In genomic region chr17:57031661-57032420, GRCm38 (mm10) we compare ENCODE assay signal across 8 mouse cellular contexts. TPM values are rescaled to one million over a fixed set of nuclear protein-coding genes. Genes with fewer than 3 reads are reported as not detected.
DNase-seq lines count a peak whose midpoint lies in the region; ATAC-seq and TF ChIP-seq lines count a peak whose summit lies in the region.

No protein-coding gene starts in this region.

- peak overlapping the region; percentile 100 for H3K9ac ChIP-seq in kidney, embryonic 14.5 days (ENCODE audit: low read depth, low read length)
- H3K9ac ChIP-seq in limb, embryonic 15.5 days = peak overlapping the region; percentile 35; the same call in 1 of the 2 replicates

- no peaks in the 10 kb centered on the region for H3K9me3 ChIP-seq in kidney, embryonic 14.5 days (ENCODE audit: control insufficient read depth, low read length)
- H3K9me3 ChIP-seq in limb, embryonic 15.5 days = no peaks in the 10 kb centered on the region

- WGBS in kidney, embryonic 14.5 days = under 1% methylated on average over 38 of the region's 38 CpGs
- 2% methylated on average over 38 of the region's 38 CpGs for WGBS in limb, embryonic 15.5 days

- peaks cover 14% of the 10 kb centered on the region for H3K4me1 ChIP-seq in bone marrow macrophage, adult 2 months (ENCODE audit: control insufficient read depth, insufficient read depth, low read length)
- H3K4me1 ChIP-seq in embryonic fibroblast, embryonic 13.5 days (ENCODE audit: control insufficient read depth, insufficient read depth, low read length) = peaks cover 2% of the 10 kb centered on the region; the same call in 1 of the 2 replicates
- H3K4me1 ChIP-seq in kidney, embryonic 14.5 days (ENCODE audit: control insufficient read depth, insufficient read depth, low read length) = peaks cover 15% of the 10 kb centered on the region
- H3K4me1 ChIP-seq in limb, embryonic 15.5 days = peaks cover 16% of the 10 kb centered on the region

- no peaks in the 10 kb centered on the region for H3K27me3 ChIP-seq in kidney, embryonic 14.5 days (ENCODE audit: control insufficient read depth, insufficient read depth, low read length)
- H3K27me3 ChIP-seq in limb, embryonic 15.5 days = no peaks in the 10 kb centered on the region

- DNase-seq in B cell, adult 2 months = peak; percentile 98 to 99
- DNase-seq in heart, adult 9 months (ENCODE audit: low spot score in 2 of 2) = peak; percentile 100
- peak; percentile 99 to 100 for DNase-seq in monocyte, adult 2 months (ENCODE audit: low read depth in 1 of 2, low spot score in 2 of 2)
- DNase-seq in spleen, postnatal 36 days (ENCODE audit: low spot score in 2 of 2) = peak; percentile 100

- H3K4me3 ChIP-seq in bone marrow macrophage, adult 2 months (ENCODE audit: insufficient read depth, low read length) = peak overlapping the region; percentile 61
- peak overlapping the region; percentile 13 for H3K4me3 ChIP-seq in embryonic fibroblast, embryonic 13.5 days (ENCODE audit: insufficient read depth, low read length)
- H3K4me3 ChIP-seq in kidney, embryonic 14.5 days (ENCODE audit: low read length) = peak overlapping the region; percentile 71
- H3K4me3 ChIP-seq in limb, embryonic 15.5 days = peak overlapping the region; percentile 96

- peak overlapping the region; percentile 78 for H3K27ac ChIP-seq in bone marrow macrophage, adult 2 months (ENCODE audit: insufficient read depth, low read depth, low read length)
- peak overlapping the region; percentile 60 for H3K27ac ChIP-seq in embryonic fibroblast, embryonic 13.5 days (ENCODE audit: insufficient read depth, low read length)
- H3K27ac ChIP-seq in kidney, embryonic 14.5 days (ENCODE audit: low read depth, low read length) = peak overlapping the region; percentile 82
- peak overlapping the region; percentile 93 for H3K27ac ChIP-seq in limb, embryonic 15.5 days

- peak; percentile 96 for ATAC-seq in kidney, embryonic 14.5 days (ENCODE audit: low FRiP score, low TSS enrichment)
- peak; percentile 99 for ATAC-seq in limb, embryonic 15.5 days (ENCODE audit: insufficient number of reproducible peaks, low FRiP score, low TSS enrichment, low read depth)

- TF ChIP-seq CTCF in bone marrow macrophage, adult 2 months (IDR thresholded peaks at IDR 0.05; ENCODE audit: low read depth, low read length) = no peak
- no peak for TF ChIP-seq CTCF in embryonic fibroblast, embryonic 13.5 days (IDR thresholded peaks at IDR 0.05; ENCODE audit: borderline replicate concordance, insufficient read depth, low read length)

- H3K36me3 ChIP-seq in kidney, embryonic 14.5 days (ENCODE audit: control insufficient read depth, insufficient read depth, low read length) = peaks cover 23% of the 10 kb centered on the region
- peaks cover 20% of the 10 kb centered on the region for H3K36me3 ChIP-seq in limb, embryonic 15.5 days

- TF ChIP-seq POLR2A in bone marrow macrophage, adult 2 months (IDR thresholded peaks at IDR 0.05; ENCODE audit: borderline replicate concordance, low read depth, low read length) = no peak
- TF ChIP-seq POLR2A in embryonic fibroblast, embryonic 13.5 days (IDR thresholded peaks at IDR 0.05; ENCODE audit: low read depth, low read length) = peak; percentile 91

- H3K4me2 ChIP-seq in kidney, embryonic 14.5 days (replicated peaks; ENCODE audit: low read depth, low read length) = peak overlapping the region; percentile 50
- H3K4me2 ChIP-seq in limb, embryonic 15.5 days = peak overlapping the region; percentile 74

RNA-seq across cellular contexts. Expression of gene Khsrp, which starts 0.5 kb away (rescaled TPM):
- 75.7 and 76.5 TPM in 2 replicates for polyA plus RNA-seq in bone marrow macrophage, adult 2 months (2012; ENCODE audit: insufficient read depth, insufficient read length, missing spikeins)
- polyA plus RNA-seq in embryonic fibroblast, embryonic 13.5 days (2011; ENCODE audit: insufficient read length, low read depth, missing spikeins) = 77.2 and 82.4 TPM in 2 replicates
- polyA plus RNA-seq in kidney, embryonic 14.5 days (2014; fragmentation: Nextera tagmentation; extraction: Ambion mirVana) = 46.2 and 65.9 TPM in 2 replicates
- 24.2 and 35.9 TPM in 2 replicates for polyA plus RNA-seq in limb, embryonic 15.5 days (2015; fragmentation: Nextera tagmentation; extraction: Ambion mirVana)

RNA-seq across cellular contexts. Expression of gene Slc25a41, which starts 9.6 kb away (rescaled TPM):
- polyA plus RNA-seq in bone marrow macrophage, adult 2 months (2012; ENCODE audit: insufficient read depth, insufficient read length, missing spikeins) = not detected in 2 replicates
- not detected in 2 replicates for polyA plus RNA-seq in embryonic fibroblast, embryonic 13.5 days (2011; ENCODE audit: insufficient read length, low read depth, missing spikeins)
- polyA plus RNA-seq in kidney, embryonic 14.5 days (2014; fragmentation: Nextera tagmentation; extraction: Ambion mirVana) = 0.16 TPM in 1 of 2 replicates, not detected in the other
- polyA plus RNA-seq in limb, embryonic 15.5 days (2015; fragmentation: Nextera tagmentation; extraction: Ambion mirVana) = not detected in 2 replicates

RNA-seq across cellular contexts. Expression of gene Gm17949, which starts 20.6 kb away (rescaled TPM):
- not detected in 2 replicates for polyA plus RNA-seq in bone marrow macrophage, adult 2 months (2012; ENCODE audit: insufficient read depth, insufficient read length, missing spikeins)
- polyA plus RNA-seq in embryonic fibroblast, embryonic 13.5 days (2011; ENCODE audit: insufficient read length, low read depth, missing spikeins) = not detected in 2 replicates
- polyA plus RNA-seq in kidney, embryonic 14.5 days (2014; fragmentation: Nextera tagmentation; extraction: Ambion mirVana) = 0.24 and 0.39 TPM in 2 replicates
- 0.37 and 0.40 TPM in 2 replicates for polyA plus RNA-seq in limb, embryonic 15.5 days (2015; fragmentation: Nextera tagmentation; extraction: Ambion mirVana)

RNA-seq across cellular contexts. Expression of gene Gtf2f1, which starts 20.8 kb away (rescaled TPM):
- polyA plus RNA-seq in bone marrow macrophage, adult 2 months (2012; ENCODE audit: insufficient read depth, insufficient read length, missing spikeins) = 57.7 and 61.5 TPM in 2 replicates
- polyA plus RNA-seq in embryonic fibroblast, embryonic 13.5 days (2011; ENCODE audit: insufficient read length, low read depth, missing spikeins) = 49.7 and 62.1 TPM in 2 replicates
- polyA plus RNA-seq in kidney, embryonic 14.5 days (2014; fragmentation: Nextera tagmentation; extraction: Ambion mirVana) = 65.1 and 65.6 TPM in 2 replicates
- polyA plus RNA-seq in limb, embryonic 15.5 days (2015; fragmentation: Nextera tagmentation; extraction: Ambion mirVana) = 62.0 and 75.6 TPM in 2 replicates

RNA-seq across cellular contexts. Expression of gene Crb3, which starts 27.1 kb away (rescaled TPM):
- not detected in 2 replicates for polyA plus RNA-seq in bone marrow macrophage, adult 2 months (2012; ENCODE audit: insufficient read depth, insufficient read length, missing spikeins)
- not detected in 2 replicates for polyA plus RNA-seq in embryonic fibroblast, embryonic 13.5 days (2011; ENCODE audit: insufficient read length, low read depth, missing spikeins)
- 46.4 and 48.7 TPM in 2 replicates for polyA plus RNA-seq in kidney, embryonic 14.5 days (2014; fragmentation: Nextera tagmentation; extraction: Ambion mirVana)
- 9.7 and 11.4 TPM in 2 replicates for polyA plus RNA-seq in limb, embryonic 15.5 days (2015; fragmentation: Nextera tagmentation; extraction: Ambion mirVana)

Comparison
In these comparisons a context has a peak if more than half of its experiments do, and no peak if none do; other contexts are left out.
1. Peak in every context shown above with its lines: DNase-seq, ATAC-seq, H3K4me3 ChIP-seq and H3K27ac ChIP-seq.
2. H3K4me3 ChIP-seq: peak in every context shown above with its lines; median percentile 96 in limb, embryonic 15.5 days; 71 in kidney, embryonic 14.5 days; 61 in bone marrow macrophage, adult 2 months; 13 in embryonic fibroblast, embryonic 13.5 days.